Mouse (Mus musculus) gastrocnemius, postnatal 25 days (tissue): ENCODE results near the gene Zfp146. TPM values are rescaled to one million over a fixed set of nuclear protein-coding genes. Genes with fewer than 3 reads are reported as not detected.
"Not testable (repeated sequence)": the region's sequence is repeated elsewhere in the genome, so short reads cannot be mapped to it uniquely, and the experiment has no call there.

Experiments used
- DNase-seq: peaks from one replicate; pipeline ENCODE4 v3.0.0; 2022
- total RNA-seq, 2 experiments: library from RNA; stranded (reverse); gene quantifications; 1 replicate in 1 of 2; 2 replicates in 1 of 2; pipeline ENCODE4 v1.2.3; 2021

The Zfp146 gene
- total RNA-seq, 2 experiments from 2014 or later = 21.4 to 28.0 TPM

DNA sequence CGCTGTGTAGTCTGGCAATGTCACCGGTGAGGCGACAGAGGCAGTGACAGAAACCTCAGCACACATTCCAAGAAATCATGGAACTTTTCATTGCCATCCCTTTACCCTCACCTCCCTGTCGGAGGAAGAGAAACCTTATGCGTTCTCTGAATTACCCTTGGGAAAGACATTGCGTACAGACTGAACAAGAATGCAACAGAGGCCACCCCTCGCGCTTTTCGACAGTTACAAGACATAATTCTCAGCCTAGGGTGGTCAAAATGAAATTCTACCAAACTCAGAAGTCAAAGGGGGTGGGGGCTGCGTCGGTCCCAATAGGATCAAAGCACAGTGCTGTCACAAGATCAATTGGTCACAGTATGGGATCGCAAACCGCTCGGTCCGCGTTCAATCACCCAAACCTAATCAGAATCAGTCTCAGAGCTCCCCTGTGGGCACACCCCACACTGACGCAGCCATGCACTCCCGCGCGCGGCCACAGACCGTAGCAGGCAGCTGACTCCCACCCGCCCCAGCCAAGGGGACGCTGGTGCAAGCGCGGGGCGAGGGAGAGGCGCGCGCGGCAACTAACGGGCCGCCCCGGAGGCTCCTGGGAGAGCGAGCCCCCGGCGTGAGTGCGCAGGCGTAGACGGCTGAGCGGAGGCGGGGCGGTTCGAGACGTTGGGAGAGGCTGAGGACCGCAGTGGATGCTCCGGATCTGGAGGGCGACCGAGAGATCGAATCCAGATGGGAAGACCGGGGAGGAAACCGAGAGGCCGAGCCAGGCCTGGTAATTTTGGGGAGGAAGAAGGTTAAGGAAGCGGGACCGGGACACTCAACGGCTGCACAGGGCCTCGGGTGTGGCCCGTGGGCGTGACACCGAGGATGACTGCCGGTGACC lies 48.0 kb downstream of the Zfp146 start, which contains the start of gene Zfp382:
Zfp382 (plus strand) TSS at position 635 of the 880 bp plus-strand sequence.
- peak; percentile 88 for DNase-seq

DNA sequence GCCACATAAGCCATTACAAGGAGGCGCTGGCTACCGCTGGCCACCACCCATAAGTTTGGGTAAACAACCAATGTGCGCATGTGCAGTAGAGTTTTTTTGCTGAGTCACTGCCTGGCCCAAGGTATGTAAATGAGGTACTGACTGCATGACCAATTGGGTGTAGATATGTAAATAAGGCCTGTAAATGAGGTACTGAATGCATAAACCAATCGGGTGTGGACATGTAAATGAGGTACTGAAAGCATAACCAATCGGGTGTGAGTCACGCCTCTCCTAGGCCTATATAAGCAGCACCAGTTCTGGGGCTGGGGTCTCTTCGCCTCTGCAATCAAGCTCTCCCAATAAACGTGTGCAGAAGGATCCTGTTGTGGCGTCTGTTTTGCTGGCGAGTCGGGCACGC lies 51.6 kb downstream of the Zfp146 start:
- DNase-seq = not testable (repeated sequence)

DNA sequence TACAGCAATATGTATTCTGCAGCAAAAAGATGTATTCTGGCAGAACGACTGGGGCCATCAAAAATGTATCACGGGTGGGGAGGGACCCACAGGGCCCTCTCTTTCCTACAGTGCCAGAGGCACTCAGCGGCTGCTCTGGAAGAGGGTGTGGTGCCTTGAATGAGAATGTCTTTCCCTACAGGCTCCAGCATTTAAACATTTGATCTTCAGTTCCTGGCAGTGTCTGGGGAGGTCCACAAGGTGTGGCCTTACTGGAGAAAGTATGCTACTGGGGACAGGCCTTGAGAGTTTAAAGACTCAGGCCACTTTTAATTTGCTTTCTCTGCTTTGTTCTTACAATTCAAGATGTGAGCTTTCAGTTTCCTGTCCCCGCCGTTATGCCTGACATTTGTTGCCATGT lies 53.5 kb downstream of the Zfp146 start:
- no peak for DNase-seq

Other genes starting within 250 kb of the Zfp146 start
- 1 to 10 TPM; 4.5 to 5.9 TPM for gene Zfp74, start 215.7 kb downstream of the Zfp146 start, total RNA-seq
- gene Zfp568, start 185.8 kb downstream of the Zfp146 start, total RNA-seq = 10 to 100 TPM; 19.1 to 23.4 TPM
- gene Zfp14, start 118.4 kb downstream of the Zfp146 start, total RNA-seq = 1 to 10 TPM; 1.2 to 2.0 TPM
- 1 to 10 TPM; 1.5 to 1.7 TPM for gene Zfp82, start 96.8 kb downstream of the Zfp146 start, total RNA-seq
- not detected for gene Gm26920, start 79.3 kb downstream of the Zfp146 start, total RNA-seq
- gene Zfp566, start 79.2 kb downstream of the Zfp146 start, total RNA-seq = 1 to 10 TPM; 1.6 to 2.3 TPM
- gene Zfp260, start 75.0 kb downstream of the Zfp146 start, total RNA-seq = 10 to 100 TPM; 24.1 to 24.4 TPM
- gene Zfp382, start 47.8 kb downstream of the Zfp146 start, total RNA-seq = 1 to 10 TPM; 1.0 to 1.1 TPM
- gene Cox7a1, start 14.4 kb upstream of the Zfp146 start, total RNA-seq = 1,000 to 10,000 TPM; 1,093 to 1,260 TPM
- 100 to 1,000 TPM; 201 to 255 TPM for gene Capns1, start 29.1 kb upstream of the Zfp146 start, total RNA-seq
- gene Polr2i, start 62.2 kb upstream of the Zfp146 start, total RNA-seq = 10 to 100 TPM; 50.8 to 58.9 TPM
- gene Tbcb, start 62.5 kb upstream of the Zfp146 start, total RNA-seq = 10 to 100 TPM; 25.0 to 25.9 TPM
- not detected for gene Ovol3, start 66.0 kb upstream of the Zfp146 start, total RNA-seq
- under 1 TPM in 1 of 2 experiments, not detected in 1; 0.20 TPM for gene Thap8, start 110.3 kb upstream of the Zfp146 start, total RNA-seq
- gene Wdr62, start 110.7 kb upstream of the Zfp146 start, total RNA-seq = 1 to 10 TPM; 1.8 to 3.8 TPM
- 10 to 100 TPM in 1 of 2 experiments, 1 to 10 TPM in 1; 4.2 to 10.6 TPM for gene Clip3, start 122.0 kb upstream of the Zfp146 start, total RNA-seq
- gene Alkbh6, start 139.0 kb upstream of the Zfp146 start, total RNA-seq = 10 to 100 TPM; 18.6 to 18.8 TPM
- gene Syne4, start 145.1 kb upstream of the Zfp146 start, total RNA-seq = 1 to 10 TPM; 1.2 to 1.4 TPM
- under 1 TPM; 0.31 to 0.46 TPM for gene E130208F15Rik, start 152.0 kb upstream of the Zfp146 start, total RNA-seq
- 1 to 10 TPM; 6.5 to 7.3 TPM for gene Sdhaf1, start 154.1 kb upstream of the Zfp146 start, total RNA-seq
- 1 to 10 TPM; 2.5 to 2.6 TPM for gene Lrfn3, start 193.0 kb upstream of the Zfp146 start, total RNA-seq
- 1 to 10 TPM; 5.8 to 6.5 TPM for gene Tyrobp, start 244.0 kb upstream of the Zfp146 start, total RNA-seq